Mouse (Mus musculus) adrenal gland, postnatal 36 days (tissue): ENCODE data around the gene Stx8. TPM values are rescaled to one million over a fixed set of nuclear protein-coding genes. Genes with fewer than 3 reads are reported as not detected.

Source experiments
- DNase-seq, 2 experiments: peaks; one replicate each; pipeline ENCODE4 v3.0.0; 2021; ENCODE audit warnings: mixed read lengths in 1 of 2
- total RNA-seq, 2 experiments: library from RNA; stranded (reverse); gene quantifications; 2 replicates each; pipeline ENCODE4 v1.2.3; 2021

Stx8 gene
- total RNA-seq, 2 experiments from 2014 or later: 31.4 to 34.7 TPM

DNA sequence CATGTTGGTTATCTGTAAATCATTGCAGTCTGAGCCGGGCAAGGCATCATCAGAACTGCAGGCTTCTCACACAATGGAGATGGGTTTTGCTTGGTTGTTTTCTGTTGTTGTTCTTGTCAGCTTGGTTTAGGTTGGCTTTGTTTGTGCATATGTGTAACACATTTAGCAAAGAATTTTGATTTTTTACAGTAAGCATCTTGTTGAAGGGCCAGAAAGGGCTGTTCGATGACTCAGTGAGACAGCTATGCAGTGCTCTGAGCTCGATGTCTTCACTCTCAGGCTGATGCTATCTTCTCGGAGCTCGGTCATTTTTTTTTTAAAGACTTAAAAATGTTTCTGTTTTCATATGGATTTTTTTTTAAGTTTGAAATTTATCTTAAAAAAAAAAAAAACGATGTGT lies 117.6 kb downstream of the Stx8 start:
- no peak for DNase-seq

DNA sequence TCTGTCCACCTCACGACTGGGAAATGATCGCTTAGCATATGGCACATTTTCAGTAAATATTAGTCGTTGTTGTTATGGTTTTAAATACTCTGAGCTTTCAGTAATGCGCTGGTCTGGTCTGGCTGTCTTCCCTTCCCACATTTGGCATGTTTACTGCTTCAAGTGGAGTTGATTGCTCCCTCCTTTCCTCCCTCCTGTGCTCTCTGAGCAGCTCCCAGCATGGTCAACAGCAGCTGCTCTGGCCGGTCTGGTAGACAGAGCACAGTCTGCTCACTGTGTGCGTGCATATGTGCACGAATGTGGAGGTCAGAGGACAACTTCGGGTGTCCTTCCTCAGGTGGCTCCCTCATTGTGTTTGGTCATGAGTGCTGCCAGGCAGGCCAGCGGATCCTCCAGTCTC lies 120.2 kb downstream of the Stx8 start:
- no peak for DNase-seq

DNA sequence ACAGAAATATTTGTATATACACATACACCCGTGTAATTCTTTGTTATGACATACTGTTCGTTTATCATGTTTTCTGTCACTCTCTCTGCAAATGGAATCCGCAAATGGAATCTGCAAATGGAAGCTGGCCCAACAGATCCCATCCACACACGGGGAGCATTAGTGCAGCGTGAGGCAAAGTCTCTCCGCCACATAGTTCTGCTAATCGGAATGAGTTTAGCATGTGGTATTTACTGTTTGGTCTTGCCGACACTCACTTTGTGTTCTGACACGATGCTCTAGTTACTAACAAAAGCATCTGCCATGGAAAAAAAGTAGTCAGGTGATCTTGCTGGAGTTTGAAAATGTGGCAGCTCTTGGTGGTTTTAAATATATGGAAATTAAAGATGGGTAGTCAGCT lies 123.4 kb downstream of the Stx8 start:
- DNase-seq: no peak

DNA sequence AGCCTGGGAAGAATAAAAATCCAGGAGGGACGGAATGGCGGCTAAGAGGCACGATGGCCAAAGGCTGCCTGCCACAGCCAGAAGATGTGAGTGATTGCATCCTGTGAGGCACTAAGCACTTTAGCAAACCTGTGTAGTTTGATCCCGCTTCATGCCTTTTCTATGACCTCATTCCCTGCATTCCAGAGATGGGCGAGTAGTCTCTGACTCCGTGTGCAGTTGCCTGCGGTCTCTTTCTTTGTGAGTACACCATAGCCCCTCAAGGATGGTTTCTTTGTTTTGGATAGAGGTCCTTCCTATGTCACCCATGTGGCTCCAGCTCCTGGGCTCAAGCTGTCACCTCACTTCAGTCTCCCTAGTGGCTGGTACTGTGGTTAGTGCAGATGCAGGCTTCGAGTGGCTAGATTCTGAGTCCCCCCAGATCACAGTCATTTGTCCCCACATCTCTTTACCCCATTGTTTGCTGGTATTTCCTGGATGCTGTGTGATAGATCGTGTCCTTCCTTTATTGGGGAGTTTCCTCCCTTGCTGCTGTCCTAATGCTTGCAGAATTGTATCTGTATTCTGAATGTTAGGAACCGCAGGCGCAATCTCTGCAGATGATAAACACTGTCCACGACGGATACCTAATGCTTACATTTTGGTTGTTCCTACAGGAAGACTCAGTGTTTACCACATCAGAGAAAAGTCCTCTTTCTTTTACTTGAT lies 124.0 kb downstream of the Stx8 start:
- DNase-seq: no peak

DNA sequence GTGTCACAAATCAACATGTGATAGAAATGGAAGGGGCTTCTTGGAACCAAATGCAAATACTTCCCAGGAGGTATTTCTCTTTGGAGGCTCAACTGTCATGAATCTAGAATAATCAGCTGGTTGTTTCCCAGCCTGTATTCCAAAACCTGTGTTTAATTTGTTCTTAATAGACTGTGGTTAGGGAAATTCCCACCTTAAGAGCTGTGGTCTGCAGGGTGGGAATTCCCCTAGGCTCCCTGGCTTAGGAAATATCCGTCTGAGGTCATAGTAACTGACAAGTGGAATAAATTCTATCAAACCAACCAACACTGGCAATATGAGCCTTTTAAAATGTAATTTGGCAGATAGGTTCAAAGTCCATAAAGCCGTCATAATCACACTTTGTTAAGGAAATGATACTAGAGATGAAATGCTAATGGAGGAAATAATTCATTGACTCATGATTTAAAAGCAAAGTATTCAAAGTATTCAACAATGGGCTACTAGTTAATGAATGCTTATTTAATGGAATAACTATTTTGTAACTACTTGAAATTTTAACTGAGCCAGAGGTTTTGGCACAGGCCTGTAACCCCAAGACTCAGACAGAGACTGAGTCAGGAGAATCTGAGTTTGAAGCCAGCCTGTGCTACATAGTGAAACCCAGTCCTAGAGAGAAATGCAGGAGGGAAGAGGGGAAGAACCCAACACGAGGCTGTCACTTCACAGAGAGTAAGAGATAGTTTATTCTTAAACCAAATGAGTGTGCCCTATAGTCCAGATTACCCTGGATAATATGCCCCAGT lies 126.2 kb downstream of the Stx8 start:
- no peak for DNase-seq

DNA sequence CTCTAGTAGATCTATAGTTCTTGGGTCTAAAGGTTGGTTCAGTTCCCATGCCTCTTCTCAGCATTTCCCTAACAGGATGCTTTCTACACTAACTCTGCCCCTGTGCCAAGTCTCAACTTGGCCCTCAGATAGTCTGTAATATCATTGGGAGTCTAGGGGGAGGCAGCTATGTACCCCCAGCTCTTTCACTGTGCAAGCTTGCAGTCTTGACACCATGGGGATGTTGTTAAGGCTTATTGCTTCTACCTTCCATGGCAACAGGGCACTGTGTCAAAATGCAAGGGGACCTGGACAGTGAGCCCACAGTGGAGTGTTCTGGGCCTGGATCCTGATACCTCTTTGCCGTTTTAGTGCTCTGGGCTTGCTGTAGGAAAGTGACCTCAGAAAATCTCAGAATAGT lies 135.6 kb downstream of the Stx8 start:
- DNase-seq: no peak

DNA sequence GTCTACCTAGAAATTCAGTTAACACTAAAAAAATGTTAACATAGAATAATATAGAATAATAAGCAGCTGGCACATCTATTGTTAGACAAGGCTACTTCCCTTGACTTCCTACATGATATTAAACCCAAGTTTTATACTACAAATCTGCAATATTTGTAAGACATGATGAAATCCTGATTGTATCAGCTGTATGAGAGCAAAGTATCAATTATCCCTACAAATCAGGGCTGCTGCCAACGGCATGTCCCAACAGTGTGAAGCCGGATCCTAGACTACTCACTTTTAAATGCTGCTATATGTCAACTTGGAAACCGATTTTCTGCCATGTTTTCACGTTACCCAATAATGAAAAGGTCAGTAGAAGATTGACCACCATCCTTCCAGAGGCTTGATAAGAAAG lies 137.5 kb downstream of the Stx8 start:
- no peak for DNase-seq

DNA sequence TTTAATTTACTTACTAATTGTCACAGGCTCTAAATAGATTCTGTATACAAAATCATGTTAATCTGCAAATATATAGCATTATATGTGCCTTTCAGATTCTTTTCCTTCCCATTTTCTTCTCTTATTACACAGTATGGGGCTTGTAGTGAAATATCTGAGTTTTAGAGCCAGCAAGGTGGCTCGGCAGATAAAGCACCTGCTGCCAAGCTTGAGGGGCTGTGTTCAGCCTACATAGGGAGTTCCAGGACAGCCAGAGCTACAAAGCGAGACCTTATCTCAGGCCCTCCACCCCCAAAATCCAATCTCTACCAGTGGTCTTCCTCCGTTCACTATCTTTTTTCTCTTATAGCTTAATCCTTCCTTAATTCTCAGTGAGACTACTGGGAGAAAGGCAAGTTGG lies 140.1 kb downstream of the Stx8 start:
- DNase-seq: no peak

DNA sequence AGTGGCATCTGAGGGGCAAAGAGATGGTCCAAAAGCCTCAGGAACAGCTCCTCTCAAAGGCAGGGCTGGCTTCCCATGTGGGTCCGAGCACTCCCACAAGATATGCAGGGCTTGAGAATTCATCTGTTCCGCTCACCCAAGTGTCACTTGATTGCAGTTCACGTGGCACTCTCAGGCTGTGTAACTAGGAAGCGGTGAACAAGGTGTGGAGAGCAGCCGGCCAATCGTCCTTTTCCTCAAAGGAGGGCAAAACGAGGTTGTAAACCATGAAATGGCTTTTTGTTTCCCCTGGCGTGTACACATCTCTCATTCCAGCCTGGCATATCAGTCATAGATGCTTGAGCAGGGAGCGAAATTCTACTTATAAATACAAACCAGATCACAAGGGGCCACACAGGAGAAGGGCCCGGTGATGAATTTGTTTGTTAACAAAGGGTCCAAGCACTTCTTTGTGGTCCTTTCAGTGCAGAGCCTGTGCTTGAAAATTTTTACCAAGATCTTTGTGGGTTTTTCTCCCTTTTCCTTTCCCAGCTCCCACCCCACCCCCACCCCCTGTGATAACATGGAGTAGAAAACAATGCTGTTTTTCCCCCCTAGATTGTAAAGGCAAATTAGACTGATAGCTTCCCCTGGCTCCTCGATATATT lies 147.6 kb downstream of the Stx8 start:
- DNase-seq: no peak

DNA sequence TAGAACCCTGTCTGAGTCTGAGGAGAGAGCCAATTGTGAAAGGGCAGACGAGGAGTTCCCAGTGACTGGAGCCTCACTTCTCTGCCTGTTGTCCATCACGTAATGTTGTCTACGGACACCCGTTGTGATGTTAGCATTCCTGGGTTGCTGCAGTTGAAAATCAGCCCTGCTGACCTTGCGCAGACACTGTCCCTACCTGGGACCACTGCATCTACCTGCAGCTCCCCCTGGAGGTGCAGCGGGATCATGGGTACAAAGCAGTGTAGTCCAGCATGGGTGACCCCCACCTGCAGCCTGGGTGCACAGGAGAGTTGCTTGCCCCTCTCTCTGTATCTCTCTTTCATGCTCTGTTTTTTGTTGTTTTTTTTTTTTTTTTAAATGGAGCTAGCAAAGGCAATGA lies 148.2 kb downstream of the Stx8 start:
- no peak for DNase-seq

DNA sequence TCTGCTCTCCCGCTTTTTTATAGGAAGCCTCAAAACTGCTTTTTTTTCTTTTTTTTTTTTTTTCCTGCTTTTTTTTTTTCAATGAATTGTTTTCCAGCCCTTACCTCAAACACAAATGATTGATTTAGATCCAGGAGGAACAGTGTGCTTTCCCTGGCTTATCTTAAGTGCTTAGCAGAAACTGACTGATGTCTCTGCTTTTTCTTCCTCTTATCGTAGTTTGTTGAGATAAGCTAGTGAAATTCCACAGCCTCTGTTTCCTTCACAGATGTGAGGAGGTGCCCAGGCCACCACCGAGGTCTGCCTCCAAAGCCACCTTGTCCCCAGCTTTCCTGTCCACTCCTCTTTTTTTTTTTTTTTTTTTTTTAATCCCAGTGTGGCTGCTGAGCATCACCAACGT lies 150.2 kb downstream of the Stx8 start:
- DNase-seq: no peak

DNA sequence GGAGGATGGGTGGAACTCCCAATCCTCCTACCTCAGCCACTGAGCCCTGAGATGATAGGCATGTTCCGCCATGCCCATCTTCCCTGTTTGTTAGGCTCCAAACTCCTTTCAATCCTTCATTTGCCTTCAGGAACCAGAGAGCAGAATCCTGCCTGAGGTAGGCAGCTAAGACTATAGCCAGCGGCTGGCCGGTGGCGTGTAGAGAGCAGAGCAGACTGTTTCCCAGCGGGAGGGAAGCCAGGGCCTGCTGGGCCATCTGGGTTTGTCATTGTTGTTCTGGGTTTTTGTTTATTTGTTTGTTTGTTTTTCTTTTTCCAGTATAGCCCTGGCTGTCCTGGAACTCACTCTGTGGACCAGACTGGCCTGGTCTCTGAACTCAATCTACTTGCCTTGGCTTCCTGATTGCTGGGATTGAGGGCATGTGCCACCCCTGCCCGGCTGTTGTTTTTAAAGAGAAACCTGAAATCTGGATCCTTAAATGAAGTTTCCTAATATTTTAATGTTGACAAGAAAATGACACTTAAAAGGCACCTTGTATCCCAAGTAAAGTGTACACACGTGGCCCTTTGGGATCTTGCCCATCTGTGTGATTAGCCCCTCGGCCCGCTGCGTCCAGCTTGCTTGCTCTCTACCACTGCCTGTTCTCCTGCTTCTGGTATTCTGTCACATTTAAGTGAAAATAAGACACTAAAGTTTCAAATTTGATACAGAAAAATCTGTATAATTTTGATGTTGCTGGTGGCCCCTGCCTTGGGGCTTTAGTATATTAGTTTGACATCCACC lies 152.1 kb downstream of the Stx8 start:
- no peak for DNase-seq

DNA sequence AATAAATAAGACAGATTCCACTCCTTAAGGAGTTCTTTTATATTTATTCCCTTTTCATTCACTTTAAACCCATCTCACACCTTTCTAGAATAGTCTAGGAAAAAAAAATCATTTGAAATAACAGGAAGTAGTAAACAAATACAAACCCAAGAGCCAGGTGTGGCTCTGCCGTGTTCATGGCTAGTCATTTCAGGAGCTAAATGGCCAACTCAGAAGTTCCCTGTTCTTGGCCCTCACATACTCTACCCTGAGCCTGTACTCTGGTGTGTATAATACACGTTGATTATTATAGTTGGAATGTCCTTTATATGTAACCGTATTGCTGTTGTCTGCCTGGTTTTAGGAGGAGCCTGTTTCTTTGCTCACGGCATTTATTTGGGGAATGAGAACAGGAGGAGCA lies 152.7 kb downstream of the Stx8 start:
- no peak for DNase-seq

DNA sequence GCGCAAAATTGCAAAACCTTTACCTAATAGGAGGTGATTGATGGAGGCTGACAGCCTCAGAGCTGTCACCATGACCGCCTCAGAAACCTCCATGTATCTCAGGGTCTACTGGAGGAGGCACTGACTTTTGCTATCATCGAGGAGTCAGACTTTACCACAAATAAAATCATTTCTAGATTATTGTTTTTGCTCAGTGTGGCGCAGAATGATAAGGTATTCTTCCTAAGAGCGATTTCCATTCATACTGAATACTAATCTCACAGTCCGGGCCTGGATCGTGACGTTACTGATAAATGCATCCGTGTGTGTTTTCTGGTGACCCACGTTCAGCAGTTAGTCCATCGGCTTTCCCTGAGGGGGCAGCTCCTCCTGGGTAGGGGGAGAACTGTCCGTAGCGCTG lies 153.1 kb downstream of the Stx8 start:
- no peak for DNase-seq

DNA sequence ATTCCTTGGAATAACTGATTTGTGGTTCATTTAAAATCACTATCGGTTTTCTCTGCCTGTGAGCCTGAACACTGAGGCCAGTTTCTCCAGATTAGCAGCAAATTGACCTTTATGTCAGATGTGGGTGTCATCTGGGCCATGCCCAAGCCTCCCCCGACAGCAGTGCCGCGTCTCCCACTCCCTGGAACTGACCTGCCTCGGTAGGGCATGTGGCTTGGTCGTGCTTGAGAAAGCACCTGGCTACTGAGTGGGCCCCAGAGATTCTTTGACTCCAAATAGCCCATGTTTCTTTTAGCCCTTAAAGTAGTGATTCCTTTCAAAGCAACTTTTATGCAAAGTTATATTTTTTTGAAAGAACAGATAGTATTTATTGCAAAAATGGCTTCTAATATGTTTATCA lies 155.3 kb downstream of the Stx8 start:
- no peak for DNase-seq

DNA sequence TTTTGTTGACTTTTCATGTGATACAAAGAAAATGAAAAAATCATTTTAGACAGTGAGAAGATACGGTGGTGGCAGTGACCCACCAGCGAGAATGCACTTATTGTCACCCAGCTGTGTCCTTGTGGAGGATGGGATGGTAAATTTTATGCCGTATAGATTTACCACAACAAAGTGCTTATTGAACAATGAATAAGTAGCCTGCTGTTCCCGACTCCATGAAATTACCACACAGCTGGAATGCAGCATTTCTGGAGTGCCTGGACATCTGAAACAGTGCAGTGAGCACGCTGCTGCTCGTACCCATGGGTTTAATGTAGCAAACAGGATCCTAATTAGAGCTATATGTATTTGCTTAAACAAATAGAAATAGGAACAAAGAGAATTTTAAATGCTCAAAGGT lies 155.7 kb downstream of the Stx8 start:
- no peak for DNase-seq

DNA sequence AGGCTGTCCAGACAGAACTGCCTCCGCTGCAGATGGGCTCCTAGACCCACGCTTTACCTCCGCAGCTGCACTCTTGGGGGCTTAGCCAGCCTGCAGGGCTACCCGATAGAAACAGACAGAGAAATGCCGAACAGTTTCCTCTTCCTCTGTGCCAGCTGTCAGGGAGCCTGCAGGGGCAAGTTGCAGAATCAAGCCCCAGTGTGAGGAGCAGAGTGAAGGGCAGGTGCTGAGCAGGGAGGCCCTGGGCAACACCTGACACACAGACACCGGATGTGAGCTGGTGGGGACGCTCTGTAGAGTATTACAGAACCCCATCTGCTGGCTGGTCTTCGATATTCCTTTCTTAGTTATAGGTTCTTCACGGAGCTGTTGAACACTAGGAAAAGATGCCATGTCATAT lies 160.1 kb downstream of the Stx8 start:
- DNase-seq: no peak

DNA sequence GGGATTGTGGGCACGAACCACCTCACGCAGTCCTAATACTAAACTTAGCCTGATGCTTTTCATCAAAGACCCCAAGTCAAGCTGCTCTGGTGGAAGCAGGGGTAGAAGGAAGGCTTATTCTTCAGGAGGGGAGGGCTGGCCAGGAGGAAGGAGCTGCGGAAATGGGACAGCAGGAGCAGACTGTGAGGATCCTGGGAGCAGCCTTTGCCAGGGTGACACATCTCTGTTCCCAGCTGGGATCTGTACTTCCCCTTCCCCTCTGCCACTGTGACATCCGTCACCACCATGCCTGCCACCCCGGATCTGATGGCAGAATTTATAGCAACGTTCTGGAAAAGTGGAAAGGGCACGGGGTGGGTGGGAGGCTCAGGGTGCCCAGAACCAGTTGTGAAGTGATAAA lies 168.5 kb downstream of the Stx8 start:
- no peak for DNase-seq

DNA sequence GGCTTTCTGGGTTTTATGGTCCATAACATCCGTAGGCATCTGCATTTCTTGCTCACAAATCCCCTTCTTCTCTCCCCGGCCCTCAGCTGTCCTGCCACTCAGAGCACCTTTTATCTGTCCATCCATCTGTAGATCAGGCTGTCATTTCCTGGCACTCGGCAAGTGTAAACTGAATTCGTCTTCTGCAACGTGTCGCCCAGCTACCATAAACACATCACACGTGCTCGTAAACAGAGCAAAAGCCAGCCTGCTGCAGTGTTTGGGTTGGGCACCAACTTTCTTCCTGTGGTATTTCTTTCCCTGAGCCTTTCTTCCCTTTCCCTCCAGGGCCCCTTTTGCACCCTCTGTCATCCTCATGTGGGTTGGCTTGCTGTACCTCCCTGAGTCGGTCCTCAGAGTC lies 169.4 kb downstream of the Stx8 start:
- no peak for DNase-seq

DNA sequence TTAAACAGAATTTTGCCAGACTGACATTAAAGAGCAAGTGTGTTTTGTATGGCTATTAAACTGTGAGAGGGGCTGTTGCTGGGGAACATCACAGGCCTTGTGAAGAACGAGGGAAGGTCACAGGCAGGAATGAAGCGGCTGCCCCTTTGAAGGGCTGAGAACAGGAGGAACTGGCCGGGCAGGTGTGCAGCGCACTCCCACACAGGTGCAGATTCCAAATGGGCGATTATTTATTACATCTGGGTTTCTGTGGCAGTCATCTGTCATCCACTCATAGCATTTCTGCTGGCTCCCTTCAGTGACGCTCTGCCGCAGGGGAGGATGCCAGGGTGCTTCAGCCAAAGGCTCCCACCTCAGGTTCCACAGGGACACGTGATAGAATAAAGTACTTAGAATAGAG lies 170.7 kb downstream of the Stx8 start:
- DNase-seq: no peak

DNA sequence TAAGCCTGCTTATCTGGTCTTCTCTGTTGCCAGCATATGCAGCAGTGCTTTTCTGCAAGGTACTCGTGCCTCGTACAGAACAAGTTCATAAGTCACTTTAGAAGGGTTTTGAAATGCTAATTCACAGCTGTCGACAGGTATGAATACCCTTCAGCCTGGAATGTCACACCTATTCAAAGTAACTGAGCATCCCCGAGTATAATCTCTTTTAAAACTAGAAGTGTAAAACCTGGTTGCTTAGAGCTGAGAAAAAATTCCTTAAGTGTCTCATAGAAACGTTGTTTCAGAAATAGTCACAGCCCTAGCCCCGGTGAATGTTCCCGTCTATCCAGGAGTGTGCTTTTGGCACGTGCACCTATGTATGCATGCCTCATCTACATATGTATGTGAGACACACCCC lies 176.3 kb downstream of the Stx8 start:
- DNase-seq: no peak

DNA sequence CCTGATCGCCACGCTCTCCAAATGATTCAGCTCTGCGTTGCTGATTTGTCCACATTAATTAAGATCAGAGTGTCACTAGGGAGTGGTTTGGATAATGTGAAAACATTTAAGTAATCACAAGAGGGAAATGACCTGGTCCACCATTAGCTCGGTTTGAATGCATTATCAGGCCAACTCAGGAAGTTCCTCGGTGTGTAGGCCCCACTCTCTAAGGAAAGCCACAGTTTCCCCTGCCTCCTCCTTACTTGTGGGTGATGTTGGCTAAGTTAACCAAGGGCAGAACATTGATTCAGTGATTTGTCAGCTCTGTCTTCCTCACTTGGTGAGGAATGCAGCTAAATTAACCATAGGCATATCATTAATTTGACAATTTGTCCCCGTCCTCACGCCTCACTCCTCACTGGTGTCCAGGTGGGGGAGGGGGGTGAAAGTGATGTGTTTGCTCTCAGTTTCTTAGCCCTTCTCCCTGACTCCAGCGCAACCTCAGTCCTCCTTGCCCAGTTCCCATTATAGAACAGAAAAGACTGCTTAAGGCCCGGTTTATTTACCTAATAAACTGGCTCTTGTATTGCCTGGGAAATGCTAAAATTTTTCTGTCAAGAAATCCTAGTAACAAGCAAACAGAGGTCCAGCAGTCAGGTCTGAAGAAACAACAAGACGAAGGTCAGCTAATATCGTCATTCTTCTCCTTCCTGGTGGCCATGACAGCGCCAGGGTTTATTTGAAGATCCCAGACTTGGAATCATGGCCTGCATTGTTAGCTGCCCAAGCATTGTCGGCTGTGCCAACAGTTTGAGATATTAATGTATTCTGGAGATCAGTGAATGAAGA lies 178.5 kb downstream of the Stx8 start:
- peak; percentile 2 to 3 for DNase-seq
